Mouse (Mus musculus) stomach, postnatal 0 days (tissue): ENCODE data around the gene Tent4a.

Experiments used
- CTCF ChIP-seq: IDR thresholded peaks from 2 replicates; pipeline ENCODE4 v1.5.1; 2016; ENCODE audit warnings: antibody characterized with exemption, low read depth, mild to moderate bottlenecking, moderate library complexity
- EP300 ChIP-seq: optimal IDR thresholded peaks from 2 replicates; pipeline ENCODE3; 2016; ENCODE audit warnings: antibody characterized with exemption

- TF ChIP-seq CTCF, result no peak
- no peak for TF ChIP-seq EP300
Observed at GRCm38 (mm10) chr13:69531431-69531830, 3.0 kb downstream of the Tent4a start.
